Mouse (Mus musculus) limb, embryonic 14.5 days (tissue): ENCODE data around the gene Armh2. TPM values are rescaled to one million over a fixed set of nuclear protein-coding genes. Genes with fewer than 3 reads are reported as not detected.

Experiments used
- ATAC-seq: fragments of 200-750 bp; cut with Nextera tagmentation; 2 replicates; pipeline ENCODE4 v1.8.0; 2017; ENCODE audit warnings: low read depth, moderate number of reproducible peaks, moderate TSS enrichment; ENCODE audit not compliant: low FRiP score
- DNase-seq: peaks from one replicate; pipeline ENCODE4 v3.0.0-alpha.2; 2015; ENCODE audit warnings: low spot score
- H3K27ac ChIP-seq: fragments of 300-500 bp; sonication (generic); replicated peaks from 2 replicates; pipeline ENCODE4 v1.5.1; 2014; ENCODE audit warnings: low read depth, mild to moderate bottlenecking, low read length, moderate library complexity, mixed read lengths
- H3K27me3 ChIP-seq: fragments of 300-500 bp; sonication (generic); 2 replicates; pipeline ENCODE4 v1.6.1; 2014; ENCODE audit warnings: low read length, mixed read lengths; ENCODE audit not compliant: control insufficient read depth, insufficient read depth
- H3K36me3 ChIP-seq: fragments of 300-500 bp; sonication (generic); 2 replicates; pipeline ENCODE4 v1.6.1; 2014; ENCODE audit warnings: mild to moderate bottlenecking, low read length, moderate library complexity, mixed read lengths; ENCODE audit not compliant: control insufficient read depth, insufficient read depth
- H3K4me1 ChIP-seq: fragments of 300-500 bp; sonication (generic); 2 replicates; pipeline ENCODE4 v1.6.1; 2014; ENCODE audit warnings: antibody characterized with exemption, low read length, mixed read lengths; ENCODE audit not compliant: control insufficient read depth, insufficient read depth
- H3K4me2 ChIP-seq: fragments of 300-500 bp; sonication (generic); replicated peaks from 2 replicates; pipeline ENCODE4 v1.6.1; 2014; ENCODE audit warnings: low read depth, mild to moderate bottlenecking, low read length, moderate library complexity; ENCODE audit not compliant: severe bottlenecking
- H3K4me3 ChIP-seq: fragments of 300-500 bp; sonication (generic); replicated peaks from 2 replicates; pipeline ENCODE4 v1.5.1; 2014; ENCODE audit warnings: low read length
- H3K9ac ChIP-seq: fragments of 300-500 bp; sonication (generic); 2 replicates; pipeline ENCODE4 v1.6.1; 2014; ENCODE audit warnings: mild to moderate bottlenecking, low read depth, low read length, moderate library complexity; ENCODE audit not compliant: severe bottlenecking
- H3K9me3 ChIP-seq: fragments of 300-500 bp; sonication (generic); 2 replicates; pipeline ENCODE4 v1.6.1; 2016; ENCODE audit warnings: low read length; ENCODE audit not compliant: control insufficient read depth
- POLR2A ChIP-seq: fragments of 200-500 bp; IDR thresholded peaks from 2 replicates; pipeline ENCODE4 v1.8.0; 2012; ENCODE audit warnings: inconsistent platforms, mild to moderate bottlenecking, moderate library complexity, borderline replicate concordance; ENCODE audit not compliant: insufficient read depth, insufficient read length; ENCODE audit errors: extremely low read depth
- WGBS: fragments of 180-500 bp; shearing (Covaris S2); extraction: QIAGEN DNeasy Blood & Tissue Kit; methylation state at CpG from one replicate; pipeline ENCODE4 v1.1.7; 2014; 5-methylcytosine and 5-hydroxymethylcytosine counted together
- polyA plus RNA-seq, 2 experiments: library from polyadenylated mRNA; depleted of rRNA in 1 of 2; stranded (reverse) in 1 of 2; unstranded in 1 of 2; fragments of >200 nt; fragmentation: Nextera tagmentation in 1 of 2; extraction: Ambion mirVana in 1 of 2; gene quantifications; 2 replicates each; pipeline versions ENCODE4 v1.2.1 to v1.2.3; 2012 to 2014

The Armh2 gene
- polyA plus RNA-seq, 2 experiments: not detected

- no peaks in the 10 kb centered on the region for H3K27me3 ChIP-seq
- no peak overlapping the region for H3K4me3 ChIP-seq
- no peak overlapping the region for H3K27ac ChIP-seq
- no peaks in the 10 kb centered on the region for H3K4me1 ChIP-seq
- no peak overlapping the region for H3K9ac ChIP-seq
- ATAC-seq (no peak), DNase-seq (no peak)
- no peak overlapping the region for H3K4me2 ChIP-seq
- no peak for TF ChIP-seq POLR2A
- H3K9me3 ChIP-seq: no peaks in the 10 kb centered on the region
- H3K36me3 ChIP-seq: no peaks in the 10 kb centered on the region
- WGBS: 51% methylated on average over 7 of the region's 7 CpGs
These were observed 30.1 kb upstream of the Armh2 start for GRCm38 (mm10) chr13:24710968-24711367.

- TF ChIP-seq POLR2A: no peak
- ATAC-seq (no peak), DNase-seq (no peak)
- Histone ChIP-seq H3K4me3 (no peak overlapping the region), H3K4me2 (no peak overlapping the region), H3K9ac (no peak overlapping the region), H3K27me3 (no peaks in the 10 kb centered on the region), H3K27ac (no peak overlapping the region), H3K9me3 (no peaks in the 10 kb centered on the region), H3K4me1 (no peaks in the 10 kb centered on the region), H3K36me3 (no peaks in the 10 kb centered on the region)
- WGBS: 70% methylated on average over 7 of the region's 7 CpGs
These were observed 28.4 kb upstream of the Armh2 start for GRCm38 (mm10) chr13:24712581-24713130.

- Histone ChIP-seq H3K27me3 (no peaks in the 10 kb centered on the region), H3K4me3 (peak overlapping the region; percentile 7; the same call in 1 of the 2 replicates), H3K4me2 (peak overlapping the region; percentile 41), H3K36me3 (no peaks in the 10 kb centered on the region), H3K27ac (no peak overlapping the region), H3K9ac (no peak overlapping the region), H3K9me3 (no peaks in the 10 kb centered on the region), H3K4me1 (no peaks in the 10 kb centered on the region)
- TF ChIP-seq POLR2A: no peak
- peak; percentile 90 for ATAC-seq
- 10% methylated on average over 16 of the region's 16 CpGs for WGBS
- peak; percentile 80 for DNase-seq
These were observed 27.5 kb upstream of the Armh2 start for GRCm38 (mm10) chr13:24713434-24714000.

GRCm38 (mm10) chr13:24714360-24714885 lies 26.6 kb upstream of the Armh2 start:
- Histone ChIP-seq H3K27me3 (no peaks in the 10 kb centered on the region), H3K4me2 (no peak overlapping the region), H3K9me3 (no peaks in the 10 kb centered on the region), H3K4me3 (no peak overlapping the region), H3K27ac (no peak overlapping the region), H3K9ac (no peak overlapping the region), H3K36me3 (no peaks in the 10 kb centered on the region), H3K4me1 (no peaks in the 10 kb centered on the region)
- DNase-seq (no peak), ATAC-seq (peak; percentile 21; the same call in 1 of the 2 replicates)
- 80% methylated on average over 9 of the region's 9 CpGs for WGBS
- TF ChIP-seq POLR2A: no peak

GRCm38 (mm10) chr13:24715601-24716000 lies 25.4 kb upstream of the Armh2 start:
- Histone ChIP-seq H3K9me3 (no peaks in the 10 kb centered on the region), H3K4me2 (no peak overlapping the region), H3K4me3 (no peak overlapping the region), H3K27ac (no peak overlapping the region), H3K27me3 (no peaks in the 10 kb centered on the region), H3K36me3 (no peaks in the 10 kb centered on the region), H3K4me1 (no peaks in the 10 kb centered on the region), H3K9ac (no peak overlapping the region)
- 77% methylated on average over 5 of the region's 5 CpGs for WGBS
- no peak for TF ChIP-seq POLR2A
- DNase-seq (no peak), ATAC-seq (no peak)
